Mouse (Mus musculus) hindbrain, embryonic 16.5 days (tissue): ENCODE results near the gene Xirp1. TPM values are rescaled to one million over a fixed set of nuclear protein-coding genes. Genes with fewer than 3 reads are reported as not detected.

Experiments used
- ATAC-seq: fragments of 200-750 bp; cut with Nextera tagmentation; 2 replicates; pipeline ENCODE4 v1.8.0; 2017; ENCODE audit warnings: moderate TSS enrichment, moderate library complexity
- H3K27ac ChIP-seq: fragments of 300-500 bp; sonication (generic); 2 replicates; pipeline ENCODE4 v1.5.1; 2014; ENCODE audit warnings: low read depth, mild to moderate bottlenecking, control low read depth, low read length, moderate library complexity
- H3K27me3 ChIP-seq: fragments of 300-500 bp; sonication (generic); replicated peaks from 2 replicates; pipeline ENCODE4 v1.6.1; 2014; ENCODE audit warnings: low read length; ENCODE audit not compliant: control insufficient read depth, insufficient read depth
- H3K36me3 ChIP-seq: fragments of 300-500 bp; sonication (generic); 2 replicates; pipeline ENCODE4 v1.6.1; 2014; ENCODE audit warnings: mild to moderate bottlenecking, low read length, moderate library complexity, mixed read lengths; ENCODE audit not compliant: control insufficient read depth, insufficient read depth
- H3K4me1 ChIP-seq: fragments of 300-500 bp; sonication (generic); 2 replicates; pipeline ENCODE4 v1.6.1; 2014; ENCODE audit warnings: low read depth, low read length; ENCODE audit not compliant: control insufficient read depth, insufficient read depth
- H3K4me2 ChIP-seq: fragments of 300-500 bp; sonication (generic); 2 replicates; pipeline ENCODE4 v1.6.1; 2014; ENCODE audit warnings: mild to moderate bottlenecking, low read length, control low read depth, moderate library complexity
- H3K4me3 ChIP-seq: fragments of 300-500 bp; sonication (generic); 2 replicates; pipeline ENCODE4 v1.5.1; 2014; ENCODE audit warnings: mild to moderate bottlenecking, low read length, control low read depth, moderate library complexity
- H3K9ac ChIP-seq: fragments of 300-500 bp; sonication (generic); 2 replicates; pipeline ENCODE4 v1.6.1; 2014; ENCODE audit warnings: low read depth, mild to moderate bottlenecking, control low read depth, low read length, moderate library complexity
- H3K9me3 ChIP-seq: fragments of 300-500 bp; sonication (generic); 2 replicates; pipeline ENCODE4 v1.6.1; 2014; ENCODE audit warnings: mild to moderate bottlenecking, low read length, moderate library complexity; ENCODE audit not compliant: control insufficient read depth
- WGBS: fragments of 180-500 bp; shearing (Covaris S2); extraction: QIAGEN DNeasy Blood & Tissue Kit; methylation state at CpG from one replicate; pipeline ENCODE4 v1.1.7; 2014; 5-methylcytosine and 5-hydroxymethylcytosine counted together
- polyA plus RNA-seq: library from polyadenylated mRNA; unstranded; fragments of >200 nt; fragmentation: Nextera tagmentation; extraction: Ambion mirVana; gene quantifications from 2 replicates; pipeline ENCODE4 v1.2.1, GENCODE M21; 2015

Gene Xirp1
- polyA plus RNA-seq, 1 experiment from 2014 or later: not detected

DNA sequence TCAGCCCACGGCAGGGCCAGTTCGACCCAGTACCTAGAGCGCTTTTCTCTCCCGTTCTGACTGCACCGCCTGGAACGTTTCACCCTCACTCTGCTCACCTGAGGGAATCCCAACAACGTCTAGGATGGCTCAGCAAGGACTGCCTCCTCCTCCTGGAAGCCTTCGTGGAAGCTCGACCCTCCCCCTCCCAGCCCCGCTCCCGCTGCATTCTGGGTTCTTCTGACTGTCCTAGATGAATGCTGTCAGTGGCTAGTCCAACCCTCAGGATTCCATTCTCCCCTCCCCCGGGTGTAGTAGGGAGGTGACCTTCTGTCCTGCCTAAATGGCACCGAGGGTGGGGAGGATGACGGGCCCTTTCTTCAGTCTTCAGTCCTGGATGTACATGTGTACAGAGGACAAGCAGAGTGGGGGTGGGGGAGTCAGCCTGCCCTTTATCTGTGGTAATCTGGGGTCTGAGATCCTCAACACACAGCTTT is 38.8 kb downstream of the Xirp1 start, which contains the start of gene Csrnp1:
Gene Csrnp1, minus strand, starts transcription at position 123 of the 476 bp plus-strand sequence.
- H3K4me3 ChIP-seq: peak within 1 kb of the TSS; percentile 69
- peak within 1 kb of the TSS; percentile 75 for H3K9ac ChIP-seq
- peak within 1 kb of the TSS; percentile 23; the same call in 1 of the 2 replicates for H3K27ac ChIP-seq
- peak within 1 kb of the TSS; percentile 95 for H3K4me2 ChIP-seq
- H3K4me1 ChIP-seq: peaks cover 34% of the 10 kb centered on the region
- WGBS: 9% methylated on average over 14 of the region's 14 CpGs
- no peaks in the 10 kb centered on the region for H3K9me3 ChIP-seq
- no peaks in the 10 kb centered on the region for H3K36me3 ChIP-seq
- H3K27me3 ChIP-seq: peaks cover 3% of the 10 kb centered on the region; the same call in 1 of the 2 replicates
- no peak for ATAC-seq

DNA sequence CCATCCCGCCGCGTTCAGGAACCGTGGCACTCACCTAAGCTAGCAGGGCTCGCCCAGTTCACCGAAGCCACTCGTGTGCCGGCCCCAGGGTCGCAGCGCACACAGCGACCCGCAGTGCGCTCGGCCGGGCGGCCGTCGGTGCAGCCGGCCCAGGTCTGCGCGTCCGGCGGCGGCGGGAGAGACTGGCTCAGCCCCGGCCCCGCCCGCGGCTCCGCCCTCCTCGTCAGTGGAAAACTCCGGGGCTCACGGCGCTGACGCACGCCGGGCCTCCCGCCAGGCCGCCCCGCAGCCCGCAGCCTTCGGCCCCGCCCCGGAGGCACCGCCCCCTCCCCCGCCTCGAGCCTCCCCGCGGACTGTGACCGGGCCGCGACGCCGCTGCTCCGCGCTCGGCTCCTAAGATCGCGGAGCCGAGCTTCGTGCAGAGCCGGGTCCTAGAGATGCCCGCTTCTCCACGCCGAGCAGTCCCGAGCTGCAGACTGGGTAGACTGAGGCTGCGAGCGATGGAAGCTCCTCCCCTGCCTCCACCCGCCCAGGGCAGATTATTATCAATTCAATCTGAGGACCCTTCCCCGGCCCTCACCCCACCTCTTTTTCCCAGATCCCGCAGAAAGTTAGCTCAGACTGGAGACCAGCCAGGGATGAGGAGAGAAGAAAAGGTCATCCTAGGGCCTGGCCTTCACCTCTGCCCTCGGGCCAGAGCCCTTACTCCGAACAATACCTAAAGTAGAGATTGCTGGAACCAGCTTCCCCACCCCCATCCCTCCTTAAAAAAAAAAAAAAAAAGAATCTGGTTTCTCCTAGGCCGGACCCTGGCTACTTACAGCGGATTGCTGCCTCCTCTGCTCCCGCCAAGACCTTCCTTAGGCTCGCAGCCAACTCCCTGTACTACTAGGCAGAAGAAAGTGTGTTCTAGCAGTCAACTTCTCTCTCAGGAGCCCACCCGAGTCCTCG is 39.5 kb downstream of the Xirp1 start:
- H3K36me3 ChIP-seq: no peaks in the 10 kb centered on the region
- H3K27me3 ChIP-seq: peaks cover 3% of the 10 kb centered on the region; the same call in 1 of the 2 replicates
- 1% methylated on average over 51 of the region's 79 CpGs for WGBS
- H3K4me1 ChIP-seq: peaks cover 34% of the 10 kb centered on the region
- H3K27ac ChIP-seq: peak overlapping the region; percentile 23; the same call in 1 of the 2 replicates
- peak overlapping the region; percentile 95 for H3K4me2 ChIP-seq
- peak; percentile 71 for ATAC-seq
- peak overlapping the region; percentile 69 for H3K4me3 ChIP-seq
- H3K9ac ChIP-seq: peak overlapping the region; percentile 75
- H3K9me3 ChIP-seq: no peaks in the 10 kb centered on the region

DNA sequence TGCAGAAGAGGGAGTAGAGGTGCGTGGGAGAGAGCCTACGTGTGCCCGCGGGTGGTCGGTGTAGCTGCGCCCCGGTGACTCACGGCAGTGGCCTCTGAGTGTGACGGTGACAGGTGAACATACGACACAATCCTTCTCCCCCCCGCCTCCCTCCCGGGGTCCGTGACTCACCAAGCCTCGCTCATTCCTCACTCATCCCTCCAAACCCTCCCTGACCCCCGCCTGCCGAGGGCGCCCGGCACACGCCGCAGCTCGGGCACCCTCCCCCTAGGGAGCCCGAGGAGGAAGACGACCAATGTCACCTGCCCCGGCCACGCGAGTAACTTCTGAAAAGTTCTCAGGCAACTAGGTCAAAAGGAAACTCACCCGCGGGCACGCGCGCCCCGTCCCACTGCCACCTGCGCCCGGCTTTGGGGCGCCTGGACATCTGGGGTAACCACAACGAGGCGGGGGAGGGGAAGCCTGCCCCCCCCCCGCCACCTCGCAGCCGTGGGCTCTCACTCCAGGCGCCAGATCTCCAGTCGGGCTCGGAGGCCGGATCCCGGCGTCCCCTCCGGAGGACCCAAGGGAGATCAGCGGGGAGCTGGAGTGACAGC is 40.3 kb downstream of the Xirp1 start:
- Histone ChIP-seq H3K4me1 (peaks cover 34% of the 10 kb centered on the region), H3K9me3 (no peaks in the 10 kb centered on the region), H3K9ac (peak overlapping the region; percentile 75), H3K4me3 (peak overlapping the region; percentile 69), H3K27me3 (peaks cover 3% of the 10 kb centered on the region; the same call in 1 of the 2 replicates), H3K27ac (peak overlapping the region; percentile 23; the same call in 1 of the 2 replicates), H3K4me2 (peak overlapping the region; percentile 95), H3K36me3 (no peaks in the 10 kb centered on the region)
- WGBS: 0% methylated on average over 39 of the region's 48 CpGs
- ATAC-seq: no peak

DNA sequence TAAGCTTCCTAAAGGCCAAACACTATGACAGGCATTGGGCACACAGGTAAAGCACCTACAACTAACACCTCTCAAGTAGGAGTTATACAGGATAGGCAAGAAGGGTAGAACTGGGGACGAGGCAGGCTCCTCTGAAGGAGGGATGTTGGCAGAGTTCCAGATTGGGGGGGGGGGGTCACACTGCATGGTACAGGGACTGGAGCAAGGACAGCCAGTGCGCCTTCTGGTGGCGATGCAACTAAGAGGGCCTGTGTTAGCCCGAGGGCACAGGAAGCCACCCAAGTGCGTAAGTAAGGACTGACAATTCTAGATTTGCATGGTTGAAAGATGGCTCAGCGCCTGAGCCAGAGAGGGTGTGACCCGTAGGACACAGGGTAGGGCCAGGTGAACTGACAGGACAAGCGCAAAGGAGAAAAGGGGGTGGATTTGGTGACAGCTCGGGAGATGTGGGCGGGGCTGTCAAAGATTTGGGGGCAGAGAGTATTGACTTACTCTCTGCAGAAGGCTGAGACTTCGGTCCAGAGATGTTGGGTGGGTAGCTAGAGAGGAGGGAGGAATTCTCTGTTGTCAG is 41.1 kb downstream of the Xirp1 start:
- H3K4me2 ChIP-seq: peak overlapping the region; percentile 95
- H3K4me1 ChIP-seq: peaks cover 37% of the 10 kb centered on the region
- ATAC-seq: peak; percentile 44
- WGBS: 2% methylated on average over 10 of the region's 11 CpGs
- peak overlapping the region; percentile 75; the same call in 1 of the 2 replicates for H3K27ac ChIP-seq
- no peaks in the 10 kb centered on the region for H3K9me3 ChIP-seq
- H3K9ac ChIP-seq: peak overlapping the region; percentile 31
- H3K36me3 ChIP-seq: no peaks in the 10 kb centered on the region
- H3K4me3 ChIP-seq: peak overlapping the region; percentile 69
- H3K27me3 ChIP-seq: peaks cover 3% of the 10 kb centered on the region; the same call in 1 of the 2 replicates

DNA sequence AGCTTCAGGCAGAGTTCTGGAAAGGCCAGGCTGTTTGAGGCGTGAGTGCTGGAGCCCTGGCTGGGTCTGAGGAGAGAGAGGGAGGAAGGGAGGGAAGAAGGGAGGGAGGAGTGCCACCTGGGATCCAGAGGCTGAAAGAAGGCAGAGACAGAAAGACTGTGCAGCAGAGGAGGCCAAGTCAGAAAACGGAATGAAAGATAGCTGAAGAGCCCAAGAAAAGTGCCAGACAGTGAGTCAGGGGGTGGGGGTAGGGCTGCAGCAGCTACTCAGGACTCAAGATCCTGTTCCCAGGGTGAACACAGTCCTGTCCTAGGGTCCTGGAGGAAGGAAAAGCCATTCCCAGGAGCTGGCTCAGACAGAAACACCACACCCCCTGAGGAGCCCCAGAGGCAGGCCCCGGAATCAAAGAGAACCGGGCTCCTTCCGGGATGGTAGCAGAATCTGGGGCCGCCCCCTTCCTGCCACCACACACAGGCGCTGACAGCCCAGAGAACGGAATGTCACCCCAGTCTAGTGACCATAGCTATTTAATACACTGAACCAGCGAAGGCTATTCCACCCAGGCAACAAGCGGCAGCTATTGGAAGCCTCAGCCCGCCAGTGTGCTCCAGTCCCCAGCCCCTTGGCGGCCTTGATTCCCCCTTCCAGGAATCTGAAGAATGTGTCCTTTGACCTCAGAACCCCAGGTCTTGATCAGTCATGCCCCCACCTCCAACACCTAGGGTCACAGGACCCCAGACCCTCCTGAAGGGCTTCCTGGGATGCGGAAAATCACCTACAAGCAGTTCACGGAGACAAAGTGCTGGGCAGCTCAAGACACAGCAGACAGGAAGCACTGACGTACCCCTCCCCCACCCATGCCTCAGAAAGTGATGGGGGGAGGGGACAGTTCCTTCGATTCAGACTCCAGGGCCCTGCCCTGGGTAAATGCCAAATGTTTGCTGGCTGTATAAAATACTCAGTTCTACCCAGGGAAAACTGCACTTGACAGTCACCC is 41.9 kb downstream of the Xirp1 start:
- peak; percentile 45 for ATAC-seq
- Histone ChIP-seq H3K4me3 (peak overlapping the region; percentile 69; the same call in 1 of the 2 replicates), H3K9me3 (no peaks in the 10 kb centered on the region), H3K4me2 (peak overlapping the region; percentile 95), H3K27me3 (peaks cover 3% of the 10 kb centered on the region; the same call in 1 of the 2 replicates), H3K4me1 (peaks cover 40% of the 10 kb centered on the region), H3K9ac (peak overlapping the region; percentile 39), H3K36me3 (no peaks in the 10 kb centered on the region), H3K27ac (peak overlapping the region; percentile 75)
- WGBS: 5% methylated on average over 16 of the region's 16 CpGs

DNA sequence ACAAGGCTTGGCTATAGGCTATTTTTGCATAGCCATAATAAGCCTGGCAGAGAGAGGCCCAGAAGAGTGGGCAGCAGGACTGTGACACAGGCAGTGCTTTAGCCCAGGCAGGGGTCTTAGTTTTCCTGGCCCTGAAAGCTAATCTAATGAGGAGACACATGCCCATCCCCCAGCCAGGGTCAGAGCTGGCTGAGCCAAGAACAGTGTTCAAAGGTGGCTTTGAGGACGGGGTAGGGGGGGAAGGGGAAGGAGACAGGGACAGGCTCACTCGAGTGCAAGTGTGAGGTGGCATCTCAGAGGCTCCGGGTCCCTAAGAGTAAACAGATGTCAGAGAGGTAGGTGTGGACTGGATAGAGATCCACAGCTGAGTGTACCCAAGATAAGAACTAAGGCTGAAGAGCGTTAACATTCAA is 42.6 kb downstream of the Xirp1 start:
- WGBS: 9% methylated on average over 4 of the region's 4 CpGs
- peak overlapping the region; percentile 75 for H3K27ac ChIP-seq
- H3K9me3 ChIP-seq: no peaks in the 10 kb centered on the region
- ATAC-seq: no peak
- no peaks in the 10 kb centered on the region for H3K36me3 ChIP-seq
- H3K9ac ChIP-seq: no peak overlapping the region
- H3K4me3 ChIP-seq: no peak overlapping the region
- peaks cover 3% of the 10 kb centered on the region; the same call in 1 of the 2 replicates for H3K27me3 ChIP-seq
- peaks cover 40% of the 10 kb centered on the region for H3K4me1 ChIP-seq
- peak overlapping the region; percentile 95 for H3K4me2 ChIP-seq

DNA sequence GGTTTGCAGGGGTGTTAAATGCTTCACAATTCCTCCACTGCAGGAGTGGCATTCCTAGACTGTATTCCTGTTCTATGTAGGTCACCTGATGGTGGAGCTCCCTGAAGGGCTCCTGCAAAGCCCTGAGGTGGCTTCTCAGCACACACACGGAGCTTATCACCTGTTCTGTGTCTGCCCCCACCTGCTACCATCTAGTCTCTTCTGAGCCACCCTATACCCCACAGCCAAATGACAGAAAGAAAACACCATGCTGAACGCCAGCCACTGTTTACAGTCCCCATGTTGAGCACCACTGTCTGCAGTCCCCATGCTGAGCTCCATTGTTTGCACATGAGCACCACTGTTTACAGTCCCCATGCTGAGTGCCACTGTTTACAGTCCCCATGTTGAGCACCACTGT is 43.6 kb downstream of the Xirp1 start:
- 53% methylated on average over 2 of the region's 2 CpGs for WGBS
- Histone ChIP-seq H3K4me2 (no peak overlapping the region), H3K4me3 (no peak overlapping the region), H3K27me3 (peaks cover 3% of the 10 kb centered on the region; the same call in 1 of the 2 replicates), H3K36me3 (no peaks in the 10 kb centered on the region), H3K27ac (no peak overlapping the region), H3K9ac (no peak overlapping the region), H3K9me3 (no peaks in the 10 kb centered on the region), H3K4me1 (peaks cover 40% of the 10 kb centered on the region)
- no peak for ATAC-seq
